Mouse (Mus musculus): ENCODE measurements around the gene Zscan29. TPM values are rescaled to one million over a fixed set of nuclear protein-coding genes. Genes with fewer than 3 reads are reported as not detected.

Zscan29 gene
- total RNA-seq, 1 experiment = 5.0 TPM

- no peak overlapping the region for H3K27ac ChIP-seq (ENCODE audit: insufficient read depth, low read depth, low read length, poor library complexity, severe bottlenecking)
- TF ChIP-seq ZC3H11A (IDR thresholded peaks at IDR 0.05; ENCODE audit: borderline replicate concordance, low read depth, low read length) = no peak
- TF ChIP-seq ZNF384 (IDR thresholded peaks at IDR 0.05; ENCODE audit: low read depth, low read length) = no peak
- no peak for TF ChIP-seq CHD2 (IDR thresholded peaks at IDR 0.05; ENCODE audit: low read depth, low read length)
- TF ChIP-seq HCFC1 (IDR thresholded peaks at IDR 0.05; ENCODE audit: borderline replicate concordance, insufficient read depth, low read length) = no peak
- no peak for TF ChIP-seq MAFK (IDR thresholded peaks at IDR 0.05; ENCODE audit: insufficient read depth, low read depth, low read length)
- no peak for DNase-seq (ENCODE audit: low read depth, low spot score)
- in situ Hi-C loops (cut with MboI; ENCODE audit: low sequenced_read_pairs in 2 of 2, unreplicated experiment in 2 of 2) = no loop called here
- H3K9me3 ChIP-seq (ENCODE audit: control insufficient read depth, insufficient read depth, low read depth, low read length) = no peaks in the 10 kb centered on the region
- H3K4me1 ChIP-seq (ENCODE audit: control insufficient read depth in 2 of 2, insufficient read depth in 2 of 2, low read length in 2 of 2, poor library complexity in 1 of 2) = no peaks in the 10 kb centered on the region
- H3K9ac ChIP-seq (ENCODE audit: insufficient read depth, low read depth, low read length, poor library complexity, severe bottlenecking) = no peak overlapping the region
- H3K36me3 ChIP-seq (ENCODE audit: control insufficient read depth, insufficient read depth, low read length, poor library complexity, severe bottlenecking) = peaks cover 30% of the 10 kb centered on the region
- H3K4me3 ChIP-seq (ENCODE audit: insufficient read depth in 1 of 2, low read depth in 1 of 2, low read length in 2 of 2, poor library complexity in 1 of 2, severe bottlenecking in 1 of 2) = no peak overlapping the region
Measured at GRCm38 (mm10) chr2:121206541-121206940, 35.6 kb upstream of the Zscan29 start.

DNA sequence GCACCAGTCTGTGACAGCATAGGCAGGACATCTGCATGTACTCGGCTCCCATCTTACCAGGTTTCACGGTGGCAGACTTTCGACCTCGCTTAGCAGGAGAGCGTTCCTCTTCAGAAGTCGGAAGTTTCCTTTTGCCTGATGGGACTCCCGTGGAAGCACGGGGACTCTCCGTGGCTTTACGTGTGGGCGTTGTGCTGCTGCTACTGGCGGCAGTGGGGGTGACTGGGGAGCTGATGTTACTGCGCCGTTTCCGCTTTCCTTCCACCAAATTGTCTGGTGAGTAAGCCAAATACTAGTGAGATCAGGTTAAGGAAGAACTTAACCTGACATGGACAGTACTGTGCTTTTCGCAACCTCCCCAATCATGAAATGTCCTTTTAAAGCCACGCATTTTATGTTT is 33.4 kb upstream of the Zscan29 start:
- H3K36me3 ChIP-seq (ENCODE audit: control insufficient read depth, insufficient read depth, low read length, poor library complexity, severe bottlenecking) = peaks cover 28% of the 10 kb centered on the region
- no peak for DNase-seq (ENCODE audit: low read depth, low spot score)
- no peak for TF ChIP-seq CHD2 (IDR thresholded peaks at IDR 0.05; ENCODE audit: low read depth, low read length)
- no peak for TF ChIP-seq ZNF384 (IDR thresholded peaks at IDR 0.05; ENCODE audit: low read depth, low read length)
- no peak for TF ChIP-seq HCFC1 (IDR thresholded peaks at IDR 0.05; ENCODE audit: borderline replicate concordance, insufficient read depth, low read length)
- no peak for TF ChIP-seq MAFK (IDR thresholded peaks at IDR 0.05; ENCODE audit: insufficient read depth, low read depth, low read length)
- no peak for TF ChIP-seq ZC3H11A (IDR thresholded peaks at IDR 0.05; ENCODE audit: borderline replicate concordance, low read depth, low read length)

GRCm38 (mm10) chr2:121195466-121195865 is 24.5 kb upstream of the Zscan29 start:
- Histone ChIP-seq H3K9me3 (ENCODE audit: control insufficient read depth, insufficient read depth, low read depth, low read length) (no peaks in the 10 kb centered on the region), H3K27ac (ENCODE audit: insufficient read depth, low read depth, low read length, poor library complexity, severe bottlenecking) (no peak overlapping the region), H3K4me1 (ENCODE audit: control insufficient read depth in 2 of 2, insufficient read depth in 2 of 2, low read length in 2 of 2, poor library complexity in 1 of 2) (no peaks in the 10 kb centered on the region), H3K9ac (ENCODE audit: insufficient read depth, low read depth, low read length, poor library complexity, severe bottlenecking) (no peak overlapping the region), H3K36me3 (ENCODE audit: control insufficient read depth, insufficient read depth, low read length, poor library complexity, severe bottlenecking) (peaks cover 34% of the 10 kb centered on the region), H3K4me3 (ENCODE audit: insufficient read depth in 1 of 2, low read depth in 1 of 2, low read length in 2 of 2, poor library complexity in 1 of 2, severe bottlenecking in 1 of 2) (no peak overlapping the region)
- DNase-seq (ENCODE audit: low read depth, low spot score) = no peak
- TF ChIP-seq CHD2 (IDR thresholded peaks at IDR 0.05; ENCODE audit: low read depth, low read length) = no peak
- TF ChIP-seq MAFK (IDR thresholded peaks at IDR 0.05; ENCODE audit: insufficient read depth, low read depth, low read length) = no peak
- no peak for TF ChIP-seq HCFC1 (IDR thresholded peaks at IDR 0.05; ENCODE audit: borderline replicate concordance, insufficient read depth, low read length)
- TF ChIP-seq ZNF384 (IDR thresholded peaks at IDR 0.05; ENCODE audit: low read depth, low read length) = no peak
- TF ChIP-seq ZC3H11A (IDR thresholded peaks at IDR 0.05; ENCODE audit: borderline replicate concordance, low read depth, low read length) = no peak
- in situ Hi-C loops (cut with MboI; ENCODE audit: low sequenced_read_pairs in 2 of 2, unreplicated experiment in 2 of 2) = no loop called here

More for the DNA sequence above, 33.4 kb upstream of the Zscan29 start:
- Histone ChIP-seq H3K9me3 (ENCODE audit: control insufficient read depth, insufficient read depth, low read depth, low read length) (no peaks in the 10 kb centered on the region), H3K4me3 (ENCODE audit: insufficient read depth in 1 of 2, low read depth in 1 of 2, low read length in 2 of 2, poor library complexity in 1 of 2, severe bottlenecking in 1 of 2) (no peak overlapping the region), H3K9ac (ENCODE audit: insufficient read depth, low read depth, low read length, poor library complexity, severe bottlenecking) (no peak overlapping the region), H3K27ac (ENCODE audit: insufficient read depth, low read depth, low read length, poor library complexity, severe bottlenecking) (no peak overlapping the region), H3K4me1 (ENCODE audit: control insufficient read depth in 2 of 2, insufficient read depth in 2 of 2, low read length in 2 of 2, poor library complexity in 1 of 2) (no peaks in the 10 kb centered on the region)
- in situ Hi-C loops (cut with MboI; ENCODE audit: low sequenced_read_pairs in 2 of 2, unreplicated experiment in 2 of 2) = no loop called here

- TF ChIP-seq MAFK (IDR thresholded peaks at IDR 0.05; ENCODE audit: insufficient read depth, low read depth, low read length) (no peak), ZNF384 (IDR thresholded peaks at IDR 0.05; ENCODE audit: low read depth, low read length) (no peak), HCFC1 (IDR thresholded peaks at IDR 0.05; ENCODE audit: borderline replicate concordance, insufficient read depth, low read length) (no peak), ZC3H11A (IDR thresholded peaks at IDR 0.05; ENCODE audit: borderline replicate concordance, low read depth, low read length) (no peak), CHD2 (IDR thresholded peaks at IDR 0.05; ENCODE audit: low read depth, low read length) (no peak)
- no peak overlapping the region for H3K27ac ChIP-seq (ENCODE audit: insufficient read depth, low read depth, low read length, poor library complexity, severe bottlenecking)
- H3K9me3 ChIP-seq (ENCODE audit: control insufficient read depth, insufficient read depth, low read depth, low read length) = no peaks in the 10 kb centered on the region
- no peak overlapping the region for H3K9ac ChIP-seq (ENCODE audit: insufficient read depth, low read depth, low read length, poor library complexity, severe bottlenecking)
- DNase-seq (ENCODE audit: low read depth, low spot score) = no peak
- H3K4me3 ChIP-seq (ENCODE audit: insufficient read depth in 1 of 2, low read depth in 1 of 2, low read length in 2 of 2, poor library complexity in 1 of 2, severe bottlenecking in 1 of 2) = no peak overlapping the region
- no peaks in the 10 kb centered on the region for H3K4me1 ChIP-seq (ENCODE audit: control insufficient read depth in 2 of 2, insufficient read depth in 2 of 2, low read length in 2 of 2, poor library complexity in 1 of 2)
- peaks cover 39% of the 10 kb centered on the region for H3K36me3 ChIP-seq (ENCODE audit: control insufficient read depth, insufficient read depth, low read length, poor library complexity, severe bottlenecking)
- in situ Hi-C loops (cut with MboI; ENCODE audit: low sequenced_read_pairs in 2 of 2, unreplicated experiment in 2 of 2) = loop anchor here (10.0 kb wide), 2 partner anchors 146 to 156 kb away; no protein-coding TSS in a partner anchor
Measured at GRCm38 (mm10) chr2:121188530-121188929, 17.6 kb upstream of the Zscan29 start.

- H3K9ac ChIP-seq (ENCODE audit: insufficient read depth, low read depth, low read length, poor library complexity, severe bottlenecking) = no peak overlapping the region
- H3K27ac ChIP-seq (ENCODE audit: insufficient read depth, low read depth, low read length, poor library complexity, severe bottlenecking) = no peak overlapping the region
- no peaks in the 10 kb centered on the region for H3K9me3 ChIP-seq (ENCODE audit: control insufficient read depth, insufficient read depth, low read depth, low read length)
- no peak for DNase-seq (ENCODE audit: low read depth, low spot score)
- TF ChIP-seq ZNF384 (IDR thresholded peaks at IDR 0.05; ENCODE audit: low read depth, low read length) = no peak
- no peak for TF ChIP-seq ZC3H11A (IDR thresholded peaks at IDR 0.05; ENCODE audit: borderline replicate concordance, low read depth, low read length)
- TF ChIP-seq CHD2 (IDR thresholded peaks at IDR 0.05; ENCODE audit: low read depth, low read length) = no peak
- no peak for TF ChIP-seq MAFK (IDR thresholded peaks at IDR 0.05; ENCODE audit: insufficient read depth, low read depth, low read length)
- TF ChIP-seq HCFC1 (IDR thresholded peaks at IDR 0.05; ENCODE audit: borderline replicate concordance, insufficient read depth, low read length) = no peak
- H3K4me3 ChIP-seq (ENCODE audit: insufficient read depth in 1 of 2, low read depth in 1 of 2, low read length in 2 of 2, poor library complexity in 1 of 2, severe bottlenecking in 1 of 2) = no peak overlapping the region
- H3K36me3 ChIP-seq (ENCODE audit: control insufficient read depth, insufficient read depth, low read length, poor library complexity, severe bottlenecking) = peaks cover 21% of the 10 kb centered on the region
- H3K4me1 ChIP-seq (ENCODE audit: control insufficient read depth in 2 of 2, insufficient read depth in 2 of 2, low read length in 2 of 2, poor library complexity in 1 of 2) = no peaks in the 10 kb centered on the region
- in situ Hi-C loops (cut with MboI; ENCODE audit: low sequenced_read_pairs in 2 of 2, unreplicated experiment in 2 of 2) = loop anchor here (10.0 kb wide), 2 partner anchors 151 to 161 kb away; no protein-coding TSS in a partner anchor
Measured at GRCm38 (mm10) chr2:121184142-121184541, 13.2 kb upstream of the Zscan29 start.
